Mouse (Mus musculus) midbrain, postnatal 0 days (tissue): ENCODE measurements around the gene Ube2z. TPM values are rescaled to one million over a fixed set of nuclear protein-coding genes. Genes with fewer than 3 reads are reported as not detected.

ENCODE experiments used
- ATAC-seq: fragments of 200-750 bp; cut with Nextera tagmentation; 2 replicates; pipeline ENCODE4 v1.8.0; 2017; ENCODE audit warnings: moderate number of reproducible peaks, mild to moderate bottlenecking, moderate TSS enrichment, moderate library complexity; ENCODE audit not compliant: low FRiP score
- DNase-seq: peaks from one replicate; pipeline ENCODE4 v3.0.0-alpha.2; 2015; ENCODE audit warnings: low spot score
- H3K27ac ChIP-seq: fragments of 300-500 bp; sonication (generic); 2 replicates; pipeline ENCODE4 v1.5.1; 2014; ENCODE audit warnings: low read depth, mild to moderate bottlenecking, low read length, mixed read lengths
- H3K27me3 ChIP-seq: fragments of 300-500 bp; sonication (generic); 2 replicates; pipeline ENCODE4 v1.6.1; 2014; ENCODE audit warnings: low read length, control low read depth, mixed read lengths; ENCODE audit not compliant: insufficient read depth
- H3K36me3 ChIP-seq: fragments of 300-500 bp; sonication (generic); 2 replicates; pipeline ENCODE4 v1.6.1; 2014; ENCODE audit warnings: low read length, control low read depth, mixed read lengths; ENCODE audit not compliant: insufficient read depth
- H3K4me1 ChIP-seq: fragments of 300-500 bp; sonication (generic); 2 replicates; pipeline ENCODE4 v1.6.1; 2014; ENCODE audit warnings: mild to moderate bottlenecking, control low read depth, antibody characterized with exemption, low read length, mixed read lengths; ENCODE audit not compliant: insufficient read depth
- H3K4me2 ChIP-seq: fragments of 300-500 bp; sonication (generic); 2 replicates; pipeline ENCODE4 v1.6.1; 2014; ENCODE audit warnings: low read depth, mild to moderate bottlenecking, low read length, mixed read lengths; ENCODE audit not compliant: poor library complexity, severe bottlenecking
- H3K4me3 ChIP-seq: fragments of 300-500 bp; sonication (generic); 2 replicates; pipeline ENCODE4 v1.5.1; 2014; ENCODE audit warnings: low read depth, mild to moderate bottlenecking, low read length, moderate library complexity
- H3K9ac ChIP-seq: fragments of 300-500 bp; sonication (generic); replicated peaks from 2 replicates; pipeline ENCODE4 v1.6.1; 2014; ENCODE audit warnings: mild to moderate bottlenecking, low read length, moderate library complexity, mixed read lengths; ENCODE audit not compliant: poor library complexity, severe bottlenecking
- H3K9me3 ChIP-seq: fragments of 300-500 bp; sonication (generic); 2 replicates; pipeline ENCODE4 v1.6.1; 2016; ENCODE audit warnings: low read length, control low read depth
- CTCF ChIP-seq: IDR thresholded peaks from 2 replicates; pipeline ENCODE4 v1.5.1; 2016; ENCODE audit warnings: antibody characterized with exemption, mild to moderate bottlenecking
- WGBS: fragments of 180-500 bp; shearing (Covaris S2); extraction: QIAGEN DNeasy Blood & Tissue Kit; methylation state at CpG from one replicate; pipeline ENCODE4 v1.1.7; 2014; 5-methylcytosine and 5-hydroxymethylcytosine counted together
- polyA plus RNA-seq: library from polyadenylated mRNA; unstranded; fragments of >200 nt; fragmentation: Nextera tagmentation; extraction: Ambion mirVana; gene quantifications from 2 replicates; pipeline ENCODE4 v1.2.1, GENCODE M21; 2015
- total RNA-seq: library from RNA; depleted of rRNA; stranded (reverse); fragments of >200 nt; gene quantifications from 2 replicates; pipeline ENCODE4 v1.2.3, GENCODE M21; 2014

Gene Ube2z
- total and polyA plus RNA-seq, 2 experiments from 2014 or later: 36.0 to 62.2 TPM

- Histone ChIP-seq H3K27me3 (no peaks in the 10 kb centered on the region), H3K4me1 (no peaks in the 10 kb centered on the region), H3K9me3 (no peaks in the 10 kb centered on the region), H3K4me2 (peak overlapping the region; percentile 91), H3K36me3 (peaks cover 10% of the 10 kb centered on the region), H3K4me3 (peak overlapping the region; percentile 84), H3K27ac (peak overlapping the region; percentile 63), H3K9ac (peak overlapping the region; percentile 74)
- 15% methylated on average over 6 of the region's 6 CpGs for WGBS
- DNase-seq (no peak), ATAC-seq (peak; percentile 7; the same call in 1 of the 2 replicates)
- no peak for TF ChIP-seq CTCF
These were observed 30.1 kb downstream of the Ube2z start for GRCm38 (mm10) chr11:96035133-96035532.

GRCm38 (mm10) chr11:96034596-96035052 is 30.6 kb downstream of the Ube2z start, which contains the start of gene Snf8:
Gene Snf8 (plus strand): TSS chr11:96034885.
- H3K9ac ChIP-seq: peak within 1 kb of the TSS; percentile 74
- DNase-seq: peak; percentile 95
- H3K27me3 ChIP-seq: no peaks in the 10 kb centered on the region
- peak within 1 kb of the TSS; percentile 63 for H3K27ac ChIP-seq
- H3K4me1 ChIP-seq: no peaks in the 10 kb centered on the region
- peak within 1 kb of the TSS; percentile 84 for H3K4me3 ChIP-seq
- peaks cover 10% of the 10 kb centered on the region for H3K36me3 ChIP-seq
- no peaks in the 10 kb centered on the region for H3K9me3 ChIP-seq
- peak; percentile 76 for ATAC-seq
- WGBS: under 1% methylated on average over 28 of the region's 29 CpGs
- no peak for TF ChIP-seq CTCF
- peak within 1 kb of the TSS; percentile 91 for H3K4me2 ChIP-seq

GRCm38 (mm10) chr11:96034116-96034515 is 31.1 kb downstream of the Ube2z start:
- 53% methylated on average over 8 of the region's 8 CpGs for WGBS

GRCm38 (mm10) chr11:96033264-96033663 is 31.9 kb downstream of the Ube2z start:
- Histone ChIP-seq H3K4me3 (no peak overlapping the region), H3K4me2 (no peak overlapping the region), H3K27me3 (peaks cover 7% of the 10 kb centered on the region; the same call in 1 of the 2 replicates), H3K4me1 (no peaks in the 10 kb centered on the region), H3K27ac (no peak overlapping the region), H3K36me3 (0 out of 2 replicates have a peak, but pooled peaks cover 3% of the 10 kb centered on the region), H3K9me3 (no peaks in the 10 kb centered on the region), H3K9ac (no peak overlapping the region)
- ATAC-seq (no peak), DNase-seq (peak; percentile 24)
- TF ChIP-seq CTCF: peak; percentile 52
- WGBS: 94% methylated on average over 2 of the region's 3 CpGs

More at GRCm38 (mm10) chr11:96034116-96034515, 31.1 kb downstream of the Ube2z start:
- Histone ChIP-seq H3K27me3 (peaks cover 3% of the 10 kb centered on the region; the same call in 1 of the 2 replicates), H3K4me3 (peak overlapping the region; percentile 84), H3K9ac (peak overlapping the region; percentile 74), H3K4me1 (no peaks in the 10 kb centered on the region), H3K4me2 (peak overlapping the region; percentile 91), H3K9me3 (no peaks in the 10 kb centered on the region), H3K27ac (peak overlapping the region; percentile 63; the same call in 1 of the 2 replicates), H3K36me3 (peaks cover 6% of the 10 kb centered on the region)
- TF ChIP-seq CTCF: no peak
- ATAC-seq (no peak), DNase-seq (no peak)

GRCm38 (mm10) chr11:96031701-96032100 is 33.5 kb downstream of the Ube2z start:
- no peak for DNase-seq
- Histone ChIP-seq H3K4me2 (no peak overlapping the region), H3K27me3 (peaks cover 7% of the 10 kb centered on the region; the same call in 1 of the 2 replicates), H3K4me3 (no peak overlapping the region), H3K9me3 (no peaks in the 10 kb centered on the region), H3K4me1 (no peaks in the 10 kb centered on the region), H3K36me3 (no peaks in the 10 kb centered on the region), H3K27ac (no peak overlapping the region), H3K9ac (no peak overlapping the region)
- TF ChIP-seq CTCF: peak; percentile 50
- no peak for ATAC-seq
- 84% methylated on average over 2 of the region's 2 CpGs for WGBS

- no peak for DNase-seq
- WGBS: 93% methylated on average over 3 of the region's 3 CpGs
- Histone ChIP-seq H3K9ac (no peak overlapping the region), H3K36me3 (no peaks in the 10 kb centered on the region), H3K9me3 (no peaks in the 10 kb centered on the region), H3K4me3 (no peak overlapping the region), H3K4me2 (no peak overlapping the region), H3K27ac (no peak overlapping the region), H3K4me1 (no peaks in the 10 kb centered on the region), H3K27me3 (peaks cover 7% of the 10 kb centered on the region; the same call in 1 of the 2 replicates)
- TF ChIP-seq CTCF: no peak
- ATAC-seq: no peak
These were observed 34.6 kb downstream of the Ube2z start for GRCm38 (mm10) chr11:96030571-96030970.
